Mouse (Mus musculus) cerebellum, postnatal 4 days (tissue): Measurements from ENCODE around the gene Pik3r3.
"Not testable (repeated sequence)": the region's sequence is repeated elsewhere in the genome, so short reads cannot be mapped to it uniquely, and the experiment has no call there.

Source experiments
- DNase-seq, 2 experiments: peaks; one replicate each; pipeline ENCODE4 v3.0.0; 2022; ENCODE audit warnings: low spot score in 2 of 2, mixed read lengths in 1 of 2

Gene Pik3r3

GRCm38 (mm10) chr4:116221140-116221851 lies at the start of gene Pik3r3:
Gene Pik3r3 (plus strand): TSS chr4:116221618.
- peak; percentile 97 to 98 for DNase-seq

- no peak for DNase-seq
Observed at GRCm38 (mm10) chr4:116173072-116173471, 48.3 kb upstream of the Pik3r3 start, which contains the start of the genes 1700042G07Rik and Gm49337. Gene 1700042G07Rik (plus strand): TSS chr4:116173372. Gene Gm49337 (plus strand): TSS chr4:116173384.

- no peak for DNase-seq
Observed at GRCm38 (mm10) chr4:116173752-116174151, 47.7 kb upstream of the Pik3r3 start.

- no peak for DNase-seq
Observed at GRCm38 (mm10) chr4:116174466-116175116, 46.8 kb upstream of the Pik3r3 start.

GRCm38 (mm10) chr4:116175136-116175535 lies 46.3 kb upstream of the Pik3r3 start:
- DNase-seq, result no peak

- no peak for DNase-seq
Observed at GRCm38 (mm10) chr4:116175711-116176542, 45.5 kb upstream of the Pik3r3 start.

GRCm38 (mm10) chr4:116176543-116176988 lies 44.9 kb upstream of the Pik3r3 start:
- DNase-seq, result peak; percentile 69 to 91

- DNase-seq, result peak in 1 of 2 experiments; percentile 59
Observed at GRCm38 (mm10) chr4:116177140-116177539, 44.3 kb upstream of the Pik3r3 start.

GRCm38 (mm10) chr4:116182079-116182478 lies 39.3 kb upstream of the Pik3r3 start:
- DNase-seq, result no peak

GRCm38 (mm10) chr4:116182745-116183144 lies 38.7 kb upstream of the Pik3r3 start:
- DNase-seq, result peak in 1 of 2 experiments; percentile 25

GRCm38 (mm10) chr4:116185083-116185482 lies 36.3 kb upstream of the Pik3r3 start:
- no peak for DNase-seq

- no peak for DNase-seq
Observed at GRCm38 (mm10) chr4:116192286-116192835, 29.1 kb upstream of the Pik3r3 start.

GRCm38 (mm10) chr4:116193583-116194383 lies 27.6 kb upstream of the Pik3r3 start:
- no peak for DNase-seq

GRCm38 (mm10) chr4:116198422-116198821 lies 23.0 kb upstream of the Pik3r3 start:
- DNase-seq, result no peak

GRCm38 (mm10) chr4:116204422-116204821 lies 17.0 kb upstream of the Pik3r3 start:
- DNase-seq, result no peak

- DNase-seq, result no peak
Observed at GRCm38 (mm10) chr4:116206531-116206930, 14.9 kb upstream of the Pik3r3 start.

- no peak for DNase-seq
Observed at GRCm38 (mm10) chr4:116208891-116209290, 12.5 kb upstream of the Pik3r3 start.

GRCm38 (mm10) chr4:116215895-116216605 lies 5.4 kb upstream of the Pik3r3 start:
- DNase-seq, result no peak

GRCm38 (mm10) chr4:116217046-116217445 lies 4.4 kb upstream of the Pik3r3 start:
- peak in 1 of 2 experiments; percentile 9 for DNase-seq

GRCm38 (mm10) chr4:116217661-116218060 lies 3.8 kb upstream of the Pik3r3 start:
- DNase-seq, result not testable (repeated sequence)
